Comparison of ENCODE assay signal across 10 mouse cellular contexts in the genomic region with DNA sequence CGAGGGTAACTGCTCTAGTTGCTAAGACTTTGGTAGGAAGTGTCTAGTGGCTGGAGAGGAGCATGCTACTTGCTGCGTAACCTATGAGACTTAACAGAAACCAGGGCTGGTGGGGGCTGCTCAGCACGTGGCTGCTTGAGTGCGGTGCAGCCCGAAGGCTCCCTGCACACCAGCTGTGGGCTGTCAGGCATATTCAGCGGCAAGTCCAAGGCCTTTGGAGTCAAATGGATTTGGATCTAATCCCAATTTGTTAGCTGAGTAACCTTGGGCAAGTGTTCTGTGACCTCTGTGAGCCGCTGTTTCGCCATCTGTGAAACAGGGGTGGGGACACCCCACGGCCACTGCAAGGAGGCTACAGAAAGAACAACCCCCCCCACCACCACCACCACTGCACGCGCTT.
DNase-seq lines count a peak whose midpoint lies in the region; ATAC-seq and TF ChIP-seq lines count a peak whose summit lies in the region.
"Had no signal": no experiment of that assay in that cellular context is flagged by ENCODE, and none has a peak within 500 bp of the region (broad histone marks: within the 10 kb centered on the region; RNA-seq: fewer than 3 reads in every experiment).

No protein-coding gene starts in this region.

- H3K4me2 ChIP-seq in hindbrain, postnatal 0 days (ENCODE audit: low read depth, low read length), result no peak overlapping the region
- no peak overlapping the region for H3K4me2 ChIP-seq in hindbrain, embryonic 12.5 days (replicated peaks)

- TF ChIP-seq CTCF in hindbrain, postnatal 0 days (IDR thresholded peaks at IDR 0.05; ENCODE audit: low read depth), result no peak

- H3K36me3 ChIP-seq in hindbrain, postnatal 0 days (ENCODE audit: insufficient read depth, low read length), result no peaks in the 10 kb centered on the region
- no peaks in the 10 kb centered on the region for H3K36me3 ChIP-seq in hindbrain, embryonic 12.5 days
- no peaks in the 10 kb centered on the region for H3K36me3 ChIP-seq in embryonic facial prominence, embryonic 10.5 days (replicated peaks)
- no peaks in the 10 kb centered on the region for H3K36me3 ChIP-seq in midbrain, embryonic 10.5 days

- no peak overlapping the region for H3K4me3 ChIP-seq in hindbrain, postnatal 0 days (ENCODE audit: low read length)
- no peak overlapping the region for H3K4me3 ChIP-seq in hindbrain, embryonic 12.5 days
- no peak overlapping the region for H3K4me3 ChIP-seq in embryonic facial prominence, embryonic 10.5 days
- no peak overlapping the region for H3K4me3 ChIP-seq in midbrain, embryonic 10.5 days

- no peak overlapping the region for H3K27ac ChIP-seq in hindbrain, postnatal 0 days
- H3K27ac ChIP-seq in hindbrain, embryonic 12.5 days, result no peak overlapping the region
- H3K27ac ChIP-seq in embryonic facial prominence, embryonic 10.5 days (replicated peaks), result no peak overlapping the region
- H3K27ac ChIP-seq in midbrain, embryonic 10.5 days (replicated peaks), result no peak overlapping the region
- H3K27ac ChIP-seq: liver, embryonic 14.5 days had no signal

- no peaks in the 10 kb centered on the region for H3K9me3 ChIP-seq in hindbrain, postnatal 0 days (ENCODE audit: low read length)
- no peaks in the 10 kb centered on the region for H3K9me3 ChIP-seq in hindbrain, embryonic 12.5 days (replicated peaks)
- H3K9me3 ChIP-seq in embryonic facial prominence, embryonic 10.5 days, result no peaks in the 10 kb centered on the region
- no peaks in the 10 kb centered on the region for H3K9me3 ChIP-seq in midbrain, embryonic 10.5 days (replicated peaks)

- no peaks in the 10 kb centered on the region for H3K4me1 ChIP-seq in hindbrain, postnatal 0 days (ENCODE audit: insufficient read depth, low read length)
- 0 out of 2 replicates have a peak, but pooled peaks cover 2% of the 10 kb centered on the region for H3K4me1 ChIP-seq in hindbrain, embryonic 12.5 days
- peaks cover 31% of the 10 kb centered on the region for H3K4me1 ChIP-seq in embryonic facial prominence, embryonic 10.5 days
- peaks cover 20% of the 10 kb centered on the region for H3K4me1 ChIP-seq in midbrain, embryonic 10.5 days

- H3K27me3 ChIP-seq in hindbrain, postnatal 0 days (ENCODE audit: insufficient read depth, low read length), result no peaks in the 10 kb centered on the region
- H3K27me3 ChIP-seq in hindbrain, embryonic 12.5 days, result peaks cover 5% of the 10 kb centered on the region; the same call in 1 of the 2 replicates
- peaks cover 18% of the 10 kb centered on the region for H3K27me3 ChIP-seq in embryonic facial prominence, embryonic 10.5 days (replicated peaks; ENCODE audit: low read depth, poor library complexity, severe bottlenecking)
- peaks cover 95% of the 10 kb centered on the region for H3K27me3 ChIP-seq in midbrain, embryonic 10.5 days (ENCODE audit: low read depth, poor library complexity, severe bottlenecking)

- ATAC-seq in hindbrain, postnatal 0 days, result no peak
- ATAC-seq in hindbrain, embryonic 12.5 days (ENCODE audit: low FRiP score), result no peak

- WGBS in hindbrain, postnatal 0 days, result 51% methylated on average over 11 of the region's 11 CpGs
- WGBS in hindbrain, embryonic 12.5 days, result 73% methylated on average over 11 of the region's 11 CpGs
- WGBS in embryonic facial prominence, embryonic 10.5 days, result 68% methylated on average over 11 of the region's 11 CpGs
- 68% methylated on average over 11 of the region's 11 CpGs for WGBS in midbrain, embryonic 10.5 days

- peak; percentile 16 for DNase-seq in hindbrain, postnatal 0 days (ENCODE audit: low spot score)
- DNase-seq in embryonic facial prominence, embryonic 10.5 days (ENCODE audit: low spot score), result peak; percentile 46
- DNase-seq in kidney, postnatal 10 days, result peak; percentile 62
- DNase-seq in lung, postnatal 25 days (ENCODE audit: low spot score), result peak; percentile 4
- DNase-seq in gastrocnemius, adult 8-10 months (ENCODE audit: low spot score in 2 of 2), result no peak
- DNase-seq in midbrain, embryonic 10.5 days (ENCODE audit: low spot score), result no peak
- no peak for DNase-seq in liver
- DNase-seq: layer of hippocampus, adult 9-11 months had no signal

- H3K9ac ChIP-seq in hindbrain, postnatal 0 days (replicated peaks; ENCODE audit: low read length), result no peak overlapping the region
- H3K9ac ChIP-seq in hindbrain, embryonic 12.5 days, result no peak overlapping the region
- H3K9ac ChIP-seq: liver, embryonic 14.5 days had no signal

Comparison
In these comparisons a context has a peak if more than half of its experiments do, and no peak if none do; other contexts are left out.
1. DNase-seq: peak in hindbrain, postnatal 0 days (single experiment), embryonic facial prominence, embryonic 10.5 days (single experiment), kidney, postnatal 10 days (single experiment) and lung, postnatal 25 days (single experiment); none in gastrocnemius, adult 8-10 months (0 of 2), midbrain, embryonic 10.5 days (single experiment) and liver (single experiment).